Mouse (Mus musculus): Measurements from ENCODE around the gene Clcn2. TPM values are rescaled to one million over a fixed set of nuclear protein-coding genes. Genes with fewer than 3 reads are reported as not detected.
A peak's percentile ranks its signal among the peaks of the same experiment; 100 is the strongest.

Clcn2 gene
- polyA plus RNA-seq (2015; fragmentation: Nextera tagmentation; extraction: Ambion mirVana), result 27.4 and 34.6 TPM in 2 replicates

- Histone ChIP-seq H3K27ac (replicated peaks) (peak within 1 kb of the TSS; percentile 94), H3K4me2 (peak within 1 kb of the TSS; percentile 95), H3K27me3 (replicated peaks) (no peaks in the 10 kb centered on the region), H3K9me3 (replicated peaks) (no peaks in the 10 kb centered on the region), H3K4me1 (peaks cover 50% of the 10 kb centered on the region), H3K36me3 (peaks cover 26% of the 10 kb centered on the region), H3K9ac (replicated peaks) (peak within 1 kb of the TSS; percentile 63), H3K4me3 (replicated peaks) (peak within 1 kb of the TSS; percentile 55)
- ATAC-seq (ENCODE audit: low FRiP score), result peak; percentile 87
- WGBS, result under 1% methylated on average over 62 of the region's 62 CpGs
These were observed at the start of gene Clcn2, which contains the start of gene Polr2h for GRCm38 (mm10) chr16:20717181-20717977. Gene Clcn2 (minus strand): TSS chr16:20717746. Gene Polr2h (plus strand): TSS chr16:20717665.

GRCm38 (mm10) chr16:20765244-20765643 lies 47.7 kb upstream of the Clcn2 start:
- Histone ChIP-seq H3K9me3 (replicated peaks) (no peaks in the 10 kb centered on the region), H3K27ac (replicated peaks) (no peak overlapping the region), H3K4me1 (no peaks in the 10 kb centered on the region), H3K36me3 (no peaks in the 10 kb centered on the region), H3K9ac (replicated peaks) (no peak overlapping the region), H3K4me2 (no peak overlapping the region), H3K4me3 (replicated peaks) (no peak overlapping the region), H3K27me3 (replicated peaks) (no peaks in the 10 kb centered on the region)
- ATAC-seq (ENCODE audit: low FRiP score), result no peak
- WGBS, result 49% methylated on average over 9 of the region's 9 CpGs

GRCm38 (mm10) chr16:20761681-20762080 lies 44.1 kb upstream of the Clcn2 start:
- Histone ChIP-seq H3K9ac (replicated peaks) (no peak overlapping the region), H3K27ac (replicated peaks) (no peak overlapping the region), H3K4me1 (no peaks in the 10 kb centered on the region), H3K4me3 (replicated peaks) (no peak overlapping the region), H3K36me3 (no peaks in the 10 kb centered on the region), H3K27me3 (replicated peaks) (no peaks in the 10 kb centered on the region), H3K4me2 (no peak overlapping the region), H3K9me3 (replicated peaks) (no peaks in the 10 kb centered on the region)
- WGBS, result 12% methylated on average over 3 of the region's 3 CpGs
- ATAC-seq (ENCODE audit: low FRiP score), result no peak

GRCm38 (mm10) chr16:20757385-20757784 lies 39.8 kb upstream of the Clcn2 start:
- H3K4me2 ChIP-seq, result no peak overlapping the region
- no peak overlapping the region for H3K27ac ChIP-seq (replicated peaks)
- no peaks in the 10 kb centered on the region for H3K4me1 ChIP-seq
- H3K36me3 ChIP-seq, result no peaks in the 10 kb centered on the region
- no peaks in the 10 kb centered on the region for H3K27me3 ChIP-seq (replicated peaks)
- H3K4me3 ChIP-seq (replicated peaks), result no peak overlapping the region
- 83% methylated on average over 1 of the region's 1 CpGs for whole genome bisulfite sequencing
- no peak for ATAC-seq (ENCODE audit: low FRiP score)
- no peak overlapping the region for H3K9ac ChIP-seq (replicated peaks)
- H3K9me3 ChIP-seq (replicated peaks), result no peaks in the 10 kb centered on the region

- Histone ChIP-seq H3K4me2 (no peak overlapping the region), H3K9ac (replicated peaks) (no peak overlapping the region), H3K9me3 (replicated peaks) (no peaks in the 10 kb centered on the region), H3K27me3 (replicated peaks) (no peaks in the 10 kb centered on the region), H3K36me3 (no peaks in the 10 kb centered on the region), H3K27ac (replicated peaks) (no peak overlapping the region), H3K4me1 (no peaks in the 10 kb centered on the region), H3K4me3 (replicated peaks) (no peak overlapping the region)
- no peak for ATAC-seq (ENCODE audit: low FRiP score)
- 94% methylated on average over 5 of the region's 5 CpGs for WGBS
These were observed 38.5 kb upstream of the Clcn2 start for GRCm38 (mm10) chr16:20756052-20756451.

GRCm38 (mm10) chr16:20750518-20750917 lies 33.0 kb upstream of the Clcn2 start:
- no peaks in the 10 kb centered on the region for H3K36me3 ChIP-seq
- no peak overlapping the region for H3K27ac ChIP-seq (replicated peaks)
- WGBS, result 64% methylated on average over 8 of the region's 8 CpGs
- no peaks in the 10 kb centered on the region for H3K27me3 ChIP-seq (replicated peaks)
- no peak overlapping the region for H3K4me3 ChIP-seq (replicated peaks)
- H3K9ac ChIP-seq (replicated peaks), result no peak overlapping the region
- ATAC-seq (ENCODE audit: low FRiP score), result no peak
- no peaks in the 10 kb centered on the region for H3K9me3 ChIP-seq (replicated peaks)
- H3K4me2 ChIP-seq, result no peak overlapping the region
- no peaks in the 10 kb centered on the region for H3K4me1 ChIP-seq

- Histone ChIP-seq H3K4me2 (no peak overlapping the region), H3K27ac (replicated peaks) (no peak overlapping the region), H3K27me3 (replicated peaks) (no peaks in the 10 kb centered on the region), H3K36me3 (peaks cover 8% of the 10 kb centered on the region), H3K4me3 (replicated peaks) (no peak overlapping the region), H3K9ac (replicated peaks) (no peak overlapping the region), H3K4me1 (no peaks in the 10 kb centered on the region), H3K9me3 (replicated peaks) (no peaks in the 10 kb centered on the region)
- ATAC-seq (ENCODE audit: low FRiP score), result no peak
- WGBS, result 74% methylated on average over 6 of the region's 6 CpGs
These were observed 29.1 kb upstream of the Clcn2 start for GRCm38 (mm10) chr16:20746641-20747040.

GRCm38 (mm10) chr16:20739845-20740244 lies 22.3 kb upstream of the Clcn2 start:
- H3K4me2 ChIP-seq, result no peak overlapping the region
- 92% methylated on average over 9 of the region's 9 CpGs for WGBS
- H3K4me3 ChIP-seq (replicated peaks), result no peak overlapping the region
- no peak for ATAC-seq (ENCODE audit: low FRiP score)
- H3K27me3 ChIP-seq (replicated peaks), result peaks cover 14% of the 10 kb centered on the region
- H3K4me1 ChIP-seq, result no peaks in the 10 kb centered on the region
- H3K27ac ChIP-seq (replicated peaks), result no peak overlapping the region
- no peak overlapping the region for H3K9ac ChIP-seq (replicated peaks)
- peaks cover 34% of the 10 kb centered on the region for H3K36me3 ChIP-seq
- no peaks in the 10 kb centered on the region for H3K9me3 ChIP-seq (replicated peaks)

GRCm38 (mm10) chr16:20736823-20737222 lies 19.3 kb upstream of the Clcn2 start:
- Histone ChIP-seq H3K36me3 (peaks cover 28% of the 10 kb centered on the region), H3K9me3 (replicated peaks) (no peaks in the 10 kb centered on the region), H3K27ac (replicated peaks) (no peak overlapping the region), H3K27me3 (replicated peaks) (peaks cover 19% of the 10 kb centered on the region), H3K4me3 (replicated peaks) (no peak overlapping the region), H3K9ac (replicated peaks) (no peak overlapping the region), H3K4me1 (peaks cover 21% of the 10 kb centered on the region), H3K4me2 (no peak overlapping the region)
- 89% methylated on average over 5 of the region's 5 CpGs for WGBS
- no peak for ATAC-seq (ENCODE audit: low FRiP score)

GRCm38 (mm10) chr16:20736168-20736567 lies 18.6 kb upstream of the Clcn2 start:
- Histone ChIP-seq H3K4me3 (replicated peaks) (no peak overlapping the region), H3K9ac (replicated peaks) (no peak overlapping the region), H3K27ac (replicated peaks) (no peak overlapping the region), H3K36me3 (peaks cover 23% of the 10 kb centered on the region; the same call in 1 of the 2 replicates), H3K4me2 (no peak overlapping the region), H3K4me1 (peaks cover 24% of the 10 kb centered on the region), H3K27me3 (replicated peaks) (peaks cover 19% of the 10 kb centered on the region), H3K9me3 (replicated peaks) (no peaks in the 10 kb centered on the region)
- WGBS, result 87% methylated on average over 7 of the region's 7 CpGs
- no peak for ATAC-seq (ENCODE audit: low FRiP score)

- H3K9me3 ChIP-seq (replicated peaks), result no peaks in the 10 kb centered on the region
- 78% methylated on average over 5 of the region's 5 CpGs for WGBS
- H3K27me3 ChIP-seq (replicated peaks), result peaks cover 19% of the 10 kb centered on the region
- peaks cover 24% of the 10 kb centered on the region for H3K4me1 ChIP-seq
- ATAC-seq (ENCODE audit: low FRiP score), result no peak
- H3K4me2 ChIP-seq, result no peak overlapping the region
- H3K9ac ChIP-seq (replicated peaks), result no peak overlapping the region; the same call in 1 of the 2 replicates
- peaks cover 23% of the 10 kb centered on the region; the same call in 1 of the 2 replicates for H3K36me3 ChIP-seq
- H3K4me3 ChIP-seq (replicated peaks), result no peak overlapping the region
- H3K27ac ChIP-seq (replicated peaks), result no peak overlapping the region
These were observed 18.1 kb upstream of the Clcn2 start for GRCm38 (mm10) chr16:20735651-20736050.
